Mouse (Mus musculus): ENCODE data around the gene Abcg1. TPM values are rescaled to one million over a fixed set of nuclear protein-coding genes. Genes with fewer than 3 reads are reported as not detected.

Gene Abcg1
- polyA plus RNA-seq, 1 experiment from 2014 or later: 7.7 TPM

GRCm38 (mm10) chr17:31070403-31071185 lies 13.1 kb downstream of the Abcg1 start:
- Histone ChIP-seq H3K27me3 (replicated peaks) (no peaks in the 10 kb centered on the region), H3K36me3 (peaks cover 5% of the 10 kb centered on the region; the same call in 1 of the 2 replicates), H3K4me1 (peaks cover 83% of the 10 kb centered on the region), H3K9ac (0 out of 2 replicates have a peak overlapping the region, but pooled peaks have one; percentile 5), H3K4me3 (no peak overlapping the region), H3K9me3 (no peaks in the 10 kb centered on the region), H3K27ac (replicated peaks) (peak overlapping the region; percentile 86), H3K4me2 (0 out of 2 replicates have a peak overlapping the region, but pooled peaks have one; percentile 6)
- 29% methylated on average over 6 of the region's 6 CpGs for WGBS
- no peak for ATAC-seq (ENCODE audit: extremely low read depth, insufficient number of reproducible peaks, low FRiP score, low TSS enrichment)

DNA sequence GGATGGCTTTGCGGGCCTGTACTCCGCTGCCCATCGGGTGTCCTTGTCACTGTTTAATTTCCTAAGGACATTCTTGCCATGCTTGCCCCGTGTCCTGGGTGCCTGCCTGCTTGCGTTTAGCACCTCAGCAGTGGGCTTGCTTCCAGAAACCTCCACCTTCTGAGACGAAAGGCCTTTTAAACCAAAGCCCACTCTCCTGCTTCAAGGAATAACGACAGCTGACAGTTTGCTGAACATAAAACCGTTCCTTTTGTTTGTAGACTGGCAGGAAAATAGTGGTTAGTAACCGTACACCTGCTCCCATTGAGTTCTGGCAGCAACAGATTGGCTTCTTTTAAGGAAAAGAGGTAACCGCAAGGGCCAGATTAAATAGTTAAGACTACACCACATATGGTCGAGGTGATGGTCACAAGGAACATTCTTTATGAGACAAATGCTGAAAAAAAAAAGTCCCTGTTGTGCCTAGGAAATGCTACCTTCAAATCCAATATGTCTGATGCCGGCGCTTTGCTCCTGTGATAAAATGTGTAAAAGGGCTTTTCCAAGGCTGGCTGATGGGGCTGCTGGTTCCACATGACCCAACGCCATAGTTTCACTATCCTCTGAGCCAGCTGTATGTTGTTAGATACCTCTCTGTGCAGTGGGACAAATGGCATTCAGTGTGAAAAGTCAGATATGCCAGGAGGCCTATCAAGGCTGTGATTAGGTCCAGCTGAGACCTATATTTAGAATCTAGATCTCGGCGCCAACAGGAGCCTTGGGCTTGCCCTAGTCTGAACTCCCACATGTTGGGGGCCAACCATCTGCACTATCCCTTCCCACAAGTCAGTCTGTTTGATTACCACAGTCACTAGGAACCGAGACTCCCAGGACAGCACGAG lies 14.2 kb downstream of the Abcg1 start:
- peak overlapping the region; percentile 53 for H3K9ac ChIP-seq
- peak overlapping the region; percentile 86 for H3K27ac ChIP-seq (replicated peaks)
- 30% methylated on average over 18 of the region's 18 CpGs for WGBS
- H3K4me1 ChIP-seq: peaks cover 87% of the 10 kb centered on the region
- H3K9me3 ChIP-seq: no peaks in the 10 kb centered on the region
- H3K36me3 ChIP-seq: 0 out of 2 replicates have a peak, but pooled peaks cover 1% of the 10 kb centered on the region
- H3K4me2 ChIP-seq: peak overlapping the region; percentile 23
- no peak overlapping the region for H3K4me3 ChIP-seq
- H3K27me3 ChIP-seq (replicated peaks): no peaks in the 10 kb centered on the region
- ATAC-seq (ENCODE audit: extremely low read depth, insufficient number of reproducible peaks, low FRiP score, low TSS enrichment): no peak

- 71% methylated on average over 4 of the region's 4 CpGs for WGBS
- no peak for ATAC-seq (ENCODE audit: extremely low read depth, insufficient number of reproducible peaks, low FRiP score, low TSS enrichment)
- H3K4me2 ChIP-seq: peak overlapping the region; percentile 63
Observed at GRCm38 (mm10) chr17:31072872-31073271, 15.4 kb downstream of the Abcg1 start.

GRCm38 (mm10) chr17:31073273-31074052 lies 16.0 kb downstream of the Abcg1 start:
- ATAC-seq (ENCODE audit: extremely low read depth, insufficient number of reproducible peaks, low FRiP score, low TSS enrichment): 0 out of 2 replicates have a peak, but pooled peaks have one; percentile 24
- peaks cover 77% of the 10 kb centered on the region for H3K4me1 ChIP-seq
- 2% methylated on average over 31 of the region's 31 CpGs for WGBS
- H3K9me3 ChIP-seq: no peaks in the 10 kb centered on the region
- peak overlapping the region; percentile 86 for H3K27ac ChIP-seq (replicated peaks)
- H3K4me2 ChIP-seq: peak overlapping the region; percentile 63
- no peaks in the 10 kb centered on the region for H3K36me3 ChIP-seq
- H3K9ac ChIP-seq: peak overlapping the region; percentile 64
- H3K4me3 ChIP-seq: peak overlapping the region; percentile 32
- no peaks in the 10 kb centered on the region for H3K27me3 ChIP-seq (replicated peaks)

More at GRCm38 (mm10) chr17:31072872-31073271, 15.4 kb downstream of the Abcg1 start:
- Histone ChIP-seq H3K36me3 (no peaks in the 10 kb centered on the region), H3K9me3 (no peaks in the 10 kb centered on the region), H3K4me3 (peak overlapping the region; percentile 32), H3K9ac (peak overlapping the region; percentile 64), H3K27me3 (replicated peaks) (no peaks in the 10 kb centered on the region), H3K27ac (replicated peaks) (peak overlapping the region; percentile 86), H3K4me1 (peaks cover 83% of the 10 kb centered on the region)

- no peak for ATAC-seq (ENCODE audit: extremely low read depth, insufficient number of reproducible peaks, low FRiP score, low TSS enrichment)
- WGBS: 29% methylated on average over 7 of the region's 7 CpGs
- peak overlapping the region; percentile 63 for H3K4me2 ChIP-seq
- H3K27me3 ChIP-seq (replicated peaks): no peaks in the 10 kb centered on the region
- peak overlapping the region; percentile 32; the same call in 1 of the 2 replicates for H3K4me3 ChIP-seq
- no peaks in the 10 kb centered on the region for H3K9me3 ChIP-seq
- peaks cover 78% of the 10 kb centered on the region for H3K4me1 ChIP-seq
- H3K36me3 ChIP-seq: no peaks in the 10 kb centered on the region
- H3K27ac ChIP-seq (replicated peaks): peak overlapping the region; percentile 86
- peak overlapping the region; percentile 64 for H3K9ac ChIP-seq
Observed at GRCm38 (mm10) chr17:31074053-31074590, 16.6 kb downstream of the Abcg1 start.

- Histone ChIP-seq H3K27me3 (replicated peaks) (no peaks in the 10 kb centered on the region), H3K9me3 (no peaks in the 10 kb centered on the region), H3K4me2 (no peak overlapping the region), H3K4me3 (no peak overlapping the region), H3K9ac (no peak overlapping the region), H3K27ac (replicated peaks) (peak overlapping the region; percentile 86), H3K4me1 (peaks cover 80% of the 10 kb centered on the region), H3K36me3 (no peaks in the 10 kb centered on the region)
- no peak for ATAC-seq (ENCODE audit: extremely low read depth, insufficient number of reproducible peaks, low FRiP score, low TSS enrichment)
- WGBS: 49% methylated on average over 3 of the region's 3 CpGs
Observed at GRCm38 (mm10) chr17:31074666-31075065, 17.2 kb downstream of the Abcg1 start.

DNA sequence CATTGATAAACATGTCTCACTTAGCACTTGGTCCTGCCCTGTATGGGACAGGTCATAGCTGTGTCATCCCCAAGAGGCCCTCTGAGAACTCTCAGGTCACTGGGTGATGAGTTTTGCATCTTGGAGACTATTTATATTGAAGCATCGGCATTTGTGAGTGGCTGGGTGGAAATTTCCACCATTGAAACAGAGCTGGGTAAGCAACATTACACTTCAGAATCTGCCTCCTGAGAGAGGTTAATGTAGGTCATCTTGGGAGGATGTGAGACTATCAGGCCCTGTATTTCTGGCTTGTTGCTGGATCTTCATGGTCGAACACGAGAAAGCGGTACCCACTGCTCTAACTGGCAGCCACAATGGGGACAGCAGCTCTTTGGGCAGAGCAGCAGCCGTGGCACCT lies 18.0 kb downstream of the Abcg1 start:
- WGBS: 76% methylated on average over 5 of the region's 5 CpGs
- no peak for ATAC-seq (ENCODE audit: extremely low read depth, insufficient number of reproducible peaks, low FRiP score, low TSS enrichment)
- no peaks in the 10 kb centered on the region for H3K36me3 ChIP-seq
- H3K27ac ChIP-seq (replicated peaks): peak overlapping the region; percentile 43
- H3K9ac ChIP-seq: no peak overlapping the region
- H3K9me3 ChIP-seq: no peaks in the 10 kb centered on the region
- H3K27me3 ChIP-seq (replicated peaks): no peaks in the 10 kb centered on the region
- H3K4me1 ChIP-seq: peaks cover 81% of the 10 kb centered on the region
- H3K4me2 ChIP-seq: no peak overlapping the region
- no peak overlapping the region for H3K4me3 ChIP-seq

DNA sequence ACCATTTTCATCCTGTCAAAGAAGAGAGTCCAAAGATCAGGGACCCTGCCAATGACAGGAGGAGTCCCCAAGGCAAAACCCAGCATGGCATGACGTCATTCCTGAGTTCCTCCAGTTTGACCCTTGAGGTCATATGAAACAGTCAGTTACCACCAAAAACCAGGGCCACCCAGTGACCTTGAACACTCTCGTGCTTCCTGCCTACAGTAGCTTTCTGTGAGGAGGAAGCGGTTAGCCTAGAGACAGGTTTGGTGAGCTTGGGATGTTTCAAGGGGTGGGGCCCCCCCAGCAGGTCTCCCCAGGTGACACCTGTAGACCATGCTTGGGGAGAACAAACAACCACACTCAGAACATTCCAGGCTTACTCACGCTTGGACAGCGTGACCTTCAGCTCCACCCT lies 20.1 kb downstream of the Abcg1 start:
- ATAC-seq (ENCODE audit: extremely low read depth, insufficient number of reproducible peaks, low FRiP score, low TSS enrichment): no peak
- Histone ChIP-seq H3K27ac (replicated peaks) (no peak overlapping the region), H3K36me3 (no peaks in the 10 kb centered on the region), H3K4me2 (no peak overlapping the region), H3K27me3 (replicated peaks) (no peaks in the 10 kb centered on the region), H3K9ac (no peak overlapping the region), H3K4me3 (no peak overlapping the region), H3K9me3 (no peaks in the 10 kb centered on the region), H3K4me1 (peaks cover 61% of the 10 kb centered on the region)
- 66% methylated on average over 5 of the region's 5 CpGs for WGBS

DNA sequence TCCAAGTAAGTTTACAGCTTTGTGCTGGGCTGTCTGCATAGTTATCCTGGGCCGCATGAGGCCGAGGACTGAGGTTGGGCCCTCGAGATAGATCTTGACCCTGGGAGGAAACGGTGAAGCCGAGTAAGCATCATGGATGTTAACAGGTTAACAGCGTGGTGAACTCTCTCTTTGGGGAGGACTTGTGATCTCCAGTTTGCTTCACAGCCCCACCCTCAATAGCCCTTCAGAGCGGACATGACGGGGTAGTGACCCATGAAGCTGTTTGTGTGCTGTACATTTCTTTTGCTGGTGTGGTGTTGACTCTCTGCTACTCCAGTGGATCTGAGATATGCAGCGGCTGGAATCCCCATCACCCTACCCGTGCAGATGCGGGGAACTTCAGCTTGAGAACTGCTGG lies 21.1 kb downstream of the Abcg1 start:
- no peak overlapping the region for H3K4me3 ChIP-seq
- WGBS: 81% methylated on average over 11 of the region's 11 CpGs
- peaks cover 51% of the 10 kb centered on the region for H3K4me1 ChIP-seq
- H3K27ac ChIP-seq (replicated peaks): peak overlapping the region; percentile 63
- H3K36me3 ChIP-seq: no peaks in the 10 kb centered on the region
- no peaks in the 10 kb centered on the region for H3K27me3 ChIP-seq (replicated peaks)
- H3K4me2 ChIP-seq: no peak overlapping the region
- H3K9ac ChIP-seq: no peak overlapping the region; the same call in 1 of the 2 replicates
- no peak for ATAC-seq (ENCODE audit: extremely low read depth, insufficient number of reproducible peaks, low FRiP score, low TSS enrichment)
- H3K9me3 ChIP-seq: no peaks in the 10 kb centered on the region

DNA sequence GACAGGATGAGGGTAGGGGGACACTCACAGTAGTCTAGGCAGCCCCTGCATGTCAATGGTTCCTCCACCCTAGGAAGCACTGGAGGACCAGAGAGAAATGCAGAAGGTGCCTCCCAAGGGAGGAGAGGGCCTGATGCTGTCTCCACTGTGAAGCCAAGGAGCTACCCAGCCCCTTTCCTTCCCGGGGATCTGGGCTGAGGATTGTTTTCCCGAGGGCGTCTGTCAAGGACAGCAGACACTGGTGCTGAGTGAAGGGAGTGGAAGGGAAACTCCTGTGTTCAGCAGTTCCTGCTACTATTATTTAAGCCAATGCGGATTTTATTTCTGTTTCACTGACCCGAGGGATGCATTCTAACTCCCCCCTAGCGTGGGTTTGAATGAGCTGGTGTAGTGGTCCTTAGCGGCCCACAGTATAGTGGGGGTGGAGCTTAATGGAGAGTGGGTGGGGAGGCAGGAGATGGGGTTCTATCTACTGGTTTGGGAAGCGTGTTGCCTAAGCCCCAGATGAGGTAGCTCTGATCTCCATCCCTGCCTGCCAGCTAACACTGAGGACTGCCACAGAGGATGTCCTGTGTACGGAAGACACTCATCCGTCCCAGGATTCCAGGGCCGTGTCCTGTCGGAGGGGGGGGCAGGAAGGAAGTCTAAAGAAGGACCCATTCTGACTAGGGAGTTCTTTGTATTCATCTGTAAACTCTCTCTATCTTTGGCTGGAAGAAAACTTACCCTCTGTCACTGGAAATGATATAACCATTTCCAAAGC lies 21.8 kb downstream of the Abcg1 start:
- Histone ChIP-seq H3K27ac (replicated peaks) (peak overlapping the region; percentile 63), H3K4me3 (no peak overlapping the region), H3K27me3 (replicated peaks) (no peaks in the 10 kb centered on the region), H3K9ac (no peak overlapping the region; the same call in 1 of the 2 replicates), H3K4me1 (peaks cover 44% of the 10 kb centered on the region), H3K36me3 (no peaks in the 10 kb centered on the region), H3K9me3 (no peaks in the 10 kb centered on the region), H3K4me2 (no peak overlapping the region)
- 40% methylated on average over 12 of the region's 12 CpGs for WGBS
- no peak for ATAC-seq (ENCODE audit: extremely low read depth, insufficient number of reproducible peaks, low FRiP score, low TSS enrichment)

Data from heart, embryonic 13.5 days (tissue).